Mouse (Mus musculus) hindlimb bud, embryonic 11.5 days (tissue): ENCODE results near the gene Proz.

Source experiments
- DNase-seq: peaks from one replicate; pipeline ENCODE4 v3.0.0-alpha.2; 2012; ENCODE audit warnings: low read depth, low spot score; ENCODE audit errors: extremely low spot score

The Proz gene

GRCm38 (mm10) chr8:13105908-13106551 is 45.3 kb downstream of the Proz start:
- DNase-seq: no peak

- DNase-seq: no peak
Measured at GRCm38 (mm10) chr8:13107990-13108638, 47.4 kb downstream of the Proz start.

GRCm38 (mm10) chr8:13108967-13109366 is 48.3 kb downstream of the Proz start:
- DNase-seq: no peak

GRCm38 (mm10) chr8:13109416-13109960 is 48.8 kb downstream of the Proz start:
- no peak for DNase-seq

DNA sequence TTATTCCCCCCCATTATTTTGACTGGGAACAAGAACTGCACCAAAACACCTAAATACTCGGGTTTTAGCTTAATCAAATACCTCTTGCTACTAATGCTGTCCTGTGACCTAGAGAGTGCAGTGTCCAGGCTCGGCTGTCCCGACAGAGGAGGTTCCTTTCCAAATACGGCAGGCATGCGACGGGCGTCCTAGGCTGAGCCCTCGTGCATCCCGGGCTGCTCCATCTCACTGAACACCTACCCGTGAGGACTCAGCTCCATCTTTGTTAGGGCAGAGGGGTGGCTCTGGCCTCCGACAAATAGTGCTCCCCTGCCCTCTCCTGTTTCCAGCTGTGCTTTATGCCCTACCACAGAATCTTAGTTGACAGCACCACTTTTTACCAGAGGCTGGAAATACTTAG is 51.2 kb downstream of the Proz start:
- no peak for DNase-seq

- no peak for DNase-seq
Measured at GRCm38 (mm10) chr8:13113232-13113631, 52.5 kb downstream of the Proz start.

DNA sequence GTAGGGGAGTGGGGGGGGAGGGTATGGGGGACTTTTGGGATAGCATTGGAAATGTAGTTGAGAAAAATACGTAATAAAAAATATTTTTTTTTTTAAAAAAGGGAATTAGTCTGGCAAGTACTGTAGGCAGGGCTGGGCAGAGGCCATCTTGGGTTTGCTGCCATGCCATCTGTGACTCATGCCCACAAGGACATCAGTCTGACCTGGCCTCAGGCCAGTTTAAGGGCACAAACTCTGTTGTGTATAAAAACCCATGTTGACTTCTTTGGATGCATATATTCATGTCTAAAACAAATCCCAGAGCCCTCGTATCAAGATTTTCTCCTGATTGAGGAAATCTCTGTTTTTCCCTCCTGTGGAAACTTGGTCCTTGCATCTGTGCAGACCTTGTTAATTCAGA is 56.4 kb downstream of the Proz start:
- DNase-seq: no peak

GRCm38 (mm10) chr8:13118516-13118915 is 57.8 kb downstream of the Proz start:
- DNase-seq: no peak

- DNase-seq: no peak
Measured at GRCm38 (mm10) chr8:13120882-13121665, 60.4 kb downstream of the Proz start.

DNA sequence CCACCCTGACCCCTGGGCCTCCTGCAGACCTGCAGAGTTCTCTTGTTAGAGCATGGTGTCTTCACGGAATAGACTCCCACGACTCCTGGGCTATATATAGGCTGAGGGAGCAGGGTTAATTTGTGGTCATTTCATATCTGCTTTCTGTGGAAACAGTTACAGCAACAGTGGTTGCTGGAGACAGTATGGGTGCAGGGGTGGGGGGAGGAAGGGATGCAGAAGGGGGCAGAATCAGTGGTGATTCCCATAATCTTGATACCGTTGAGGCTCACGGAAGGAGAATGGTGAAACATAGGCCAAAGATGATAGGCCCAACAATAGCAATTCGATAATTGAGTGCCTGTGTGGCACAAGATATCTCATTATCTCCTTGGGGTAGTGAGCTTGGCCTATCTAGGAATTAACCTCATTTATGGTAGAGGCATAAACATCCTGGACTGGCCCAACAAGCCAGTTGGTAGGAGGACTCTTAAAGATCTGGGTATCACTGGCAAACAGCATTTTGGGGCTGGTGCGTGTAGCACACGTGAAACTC is 62.2 kb downstream of the Proz start:
- no peak for DNase-seq

GRCm38 (mm10) chr8:13124897-13125296 is 64.2 kb downstream of the Proz start:
- no peak for DNase-seq
